Mouse (Mus musculus): ENCODE data around the gene Gm45062.

DNA sequence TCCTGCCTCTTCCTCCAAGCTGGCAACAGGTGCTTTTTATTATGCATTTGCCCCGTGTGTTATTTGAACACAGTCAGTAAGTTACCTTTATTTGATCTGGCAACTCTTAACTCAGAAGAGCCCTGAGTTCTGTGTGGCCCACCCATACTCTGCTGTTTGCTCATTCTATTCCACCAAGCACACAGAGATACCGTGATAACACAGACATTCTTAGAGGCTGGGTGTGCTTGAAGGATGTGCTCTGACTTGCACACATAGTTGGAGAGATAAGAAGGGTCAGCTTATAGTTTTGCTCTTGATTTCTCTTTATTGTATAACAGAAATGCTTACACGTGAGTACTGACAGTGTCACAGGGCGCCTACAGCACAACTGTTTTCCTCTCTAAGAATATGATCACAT, 133.8 kb downstream of the Gm45062 start:
- TF ChIP-seq CTCF (IDR thresholded peaks at IDR 0.05; ENCODE audit: low read depth) (no peak), EP300 (IDR thresholded peaks at IDR 0.05; ENCODE audit: low read depth) (no peak)
